Mouse (Mus musculus) forebrain, embryonic 11.5 days (tissue): ENCODE measurements around the gene Bbof1. TPM values are rescaled to one million over a fixed set of nuclear protein-coding genes. Genes with fewer than 3 reads are reported as not detected.

Experiments
- ATAC-seq: fragments of 200-750 bp; cut with Nextera tagmentation; replicated peaks from 2 replicates; pipeline ENCODE4 v1.8.0; 2017; ENCODE audit warnings: moderate TSS enrichment; ENCODE audit not compliant: low FRiP score
- DNase-seq: peaks from one replicate; pipeline ENCODE4 v3.0.0-alpha.2; 2017; ENCODE audit warnings: low spot score
- H3K27ac ChIP-seq: fragments of 300-500 bp; sonication (generic); 2 replicates; pipeline ENCODE4 v1.5.1; 2014; ENCODE audit warnings: low read depth, low read length
- H3K27me3 ChIP-seq: fragments of 300-500 bp; sonication (generic); 2 replicates; pipeline ENCODE4 v1.6.1; 2014; ENCODE audit warnings: mild to moderate bottlenecking, low read length, mixed read lengths; ENCODE audit not compliant: control insufficient read depth, insufficient read depth
- H3K36me3 ChIP-seq: fragments of 300-500 bp; sonication (generic); 2 replicates; pipeline ENCODE4 v1.6.1; 2014; ENCODE audit warnings: mild to moderate bottlenecking, low read length, moderate library complexity, mixed read lengths; ENCODE audit not compliant: control insufficient read depth, insufficient read depth
- H3K4me1 ChIP-seq: fragments of 300-500 bp; sonication (generic); replicated peaks from 2 replicates; pipeline ENCODE4 v1.6.1; 2014; ENCODE audit warnings: low read length, mixed read lengths; ENCODE audit not compliant: control insufficient read depth, insufficient read depth
- H3K4me2 ChIP-seq: fragments of 300-500 bp; sonication (generic); 2 replicates; pipeline ENCODE4 v1.6.1; 2014; ENCODE audit warnings: low read depth, mild to moderate bottlenecking, low read length, moderate library complexity, mixed read lengths; ENCODE audit not compliant: severe bottlenecking
- H3K4me3 ChIP-seq: fragments of 300-500 bp; sonication (generic); 2 replicates; pipeline ENCODE4 v1.5.1; 2014; ENCODE audit warnings: low read depth, low read length
- H3K9ac ChIP-seq: fragments of 300-500 bp; sonication (generic); 2 replicates; pipeline ENCODE4 v1.6.1; 2014; ENCODE audit warnings: low read length
- H3K9me3 ChIP-seq: fragments of 300-500 bp; sonication (generic); 2 replicates; pipeline ENCODE4 v1.6.1; 2016; ENCODE audit warnings: low read length, mixed read lengths; ENCODE audit not compliant: control insufficient read depth
- WGBS: fragments of 180-500 bp; shearing (Covaris S2); extraction: QIAGEN DNeasy Blood & Tissue Kit; methylation state at CpG from one replicate; pipeline ENCODE4 v1.1.7; 2014; 5-methylcytosine and 5-hydroxymethylcytosine counted together
- polyA plus RNA-seq: library from polyadenylated mRNA; unstranded; fragments of >200 nt; fragmentation: Nextera tagmentation; extraction: Ambion mirVana; gene quantifications from 2 replicates; pipeline ENCODE4 v1.2.1, GENCODE M21; 2014

The Bbof1 gene
- polyA plus RNA-seq, 1 experiment from 2014 or later: 2.1 TPM

- no peaks in the 10 kb centered on the region for H3K36me3 ChIP-seq
- ATAC-seq (no peak), DNase-seq (no peak)
- no peak overlapping the region for H3K9ac ChIP-seq
- no peaks in the 10 kb centered on the region for H3K9me3 ChIP-seq
- no peaks in the 10 kb centered on the region for H3K27me3 ChIP-seq
- no peak overlapping the region for H3K27ac ChIP-seq
- H3K4me2 ChIP-seq: no peak overlapping the region
- no peaks in the 10 kb centered on the region for H3K4me1 ChIP-seq
- H3K4me3 ChIP-seq: no peak overlapping the region
These were observed 11.2 kb upstream of the Bbof1 start for GRCm38 (mm10) chr12:84397685-84398084.

- Histone ChIP-seq H3K4me1 (no peaks in the 10 kb centered on the region), H3K4me2 (no peak overlapping the region), H3K9ac (no peak overlapping the region), H3K36me3 (no peaks in the 10 kb centered on the region), H3K27ac (no peak overlapping the region), H3K9me3 (no peaks in the 10 kb centered on the region), H3K4me3 (no peak overlapping the region), H3K27me3 (no peaks in the 10 kb centered on the region)
- WGBS: 88% methylated on average over 5 of the region's 5 CpGs
- ATAC-seq: no peak
- no peak for DNase-seq
These were observed 10.2 kb upstream of the Bbof1 start for GRCm38 (mm10) chr12:84398629-84399028.

GRCm38 (mm10) chr12:84399135-84399534, 9.7 kb upstream of the Bbof1 start:
- 84% methylated on average over 9 of the region's 9 CpGs for WGBS
- DNase-seq (no peak), ATAC-seq (no peak)
- Histone ChIP-seq H3K9ac (no peak overlapping the region), H3K9me3 (no peaks in the 10 kb centered on the region), H3K4me1 (no peaks in the 10 kb centered on the region), H3K27me3 (no peaks in the 10 kb centered on the region), H3K4me2 (no peak overlapping the region), H3K27ac (no peak overlapping the region), H3K4me3 (no peak overlapping the region), H3K36me3 (no peaks in the 10 kb centered on the region)

- Histone ChIP-seq H3K27me3 (no peaks in the 10 kb centered on the region), H3K4me2 (no peak overlapping the region), H3K9me3 (no peaks in the 10 kb centered on the region), H3K36me3 (no peaks in the 10 kb centered on the region), H3K27ac (no peak overlapping the region), H3K4me3 (no peak overlapping the region), H3K9ac (no peak overlapping the region), H3K4me1 (no peaks in the 10 kb centered on the region)
- ATAC-seq (no peak), DNase-seq (no peak)
- WGBS: 80% methylated on average over 9 of the region's 9 CpGs
These were observed 9.2 kb upstream of the Bbof1 start for GRCm38 (mm10) chr12:84399663-84400062.

- Histone ChIP-seq H3K27me3 (no peaks in the 10 kb centered on the region), H3K9ac (no peak overlapping the region), H3K27ac (no peak overlapping the region), H3K4me3 (no peak overlapping the region), H3K4me1 (no peaks in the 10 kb centered on the region), H3K9me3 (no peaks in the 10 kb centered on the region), H3K36me3 (no peaks in the 10 kb centered on the region), H3K4me2 (no peak overlapping the region)
- no peak for DNase-seq
- WGBS: 87% methylated on average over 3 of the region's 3 CpGs
- no peak for ATAC-seq
These were observed 8.8 kb upstream of the Bbof1 start for GRCm38 (mm10) chr12:84400068-84400467.

- Histone ChIP-seq H3K4me1 (no peaks in the 10 kb centered on the region), H3K27ac (no peak overlapping the region), H3K9me3 (no peaks in the 10 kb centered on the region), H3K27me3 (no peaks in the 10 kb centered on the region), H3K4me3 (no peak overlapping the region), H3K36me3 (no peaks in the 10 kb centered on the region), H3K4me2 (no peak overlapping the region), H3K9ac (no peak overlapping the region)
- WGBS: 69% methylated on average over 3 of the region's 3 CpGs
- ATAC-seq: no peak
- no peak for DNase-seq
These were observed 8.2 kb upstream of the Bbof1 start for GRCm38 (mm10) chr12:84400653-84401052.

- Histone ChIP-seq H3K4me3 (no peak overlapping the region), H3K27me3 (no peaks in the 10 kb centered on the region), H3K4me1 (0 out of 2 replicates have a peak, but pooled peaks cover 2% of the 10 kb centered on the region), H3K9me3 (no peaks in the 10 kb centered on the region; the same call in 1 of the 2 replicates), H3K27ac (no peak overlapping the region), H3K4me2 (no peak overlapping the region), H3K36me3 (no peaks in the 10 kb centered on the region), H3K9ac (no peak overlapping the region)
- WGBS: 80% methylated on average over 9 of the region's 9 CpGs
- ATAC-seq (no peak), DNase-seq (no peak)
These were observed 5.9 kb upstream of the Bbof1 start for GRCm38 (mm10) chr12:84402923-84403322.

- WGBS: 68% methylated on average over 6 of the region's 6 CpGs
- H3K9ac ChIP-seq: no peak overlapping the region
- H3K4me2 ChIP-seq: no peak overlapping the region
- no peaks in the 10 kb centered on the region for H3K27me3 ChIP-seq
- H3K9me3 ChIP-seq: no peaks in the 10 kb centered on the region; the same call in 1 of the 2 replicates
- no peak overlapping the region for H3K27ac ChIP-seq
- DNase-seq: no peak
- 0 out of 2 replicates have a peak, but pooled peaks cover 4% of the 10 kb centered on the region for H3K4me1 ChIP-seq
- ATAC-seq: no peak
- no peak overlapping the region for H3K4me3 ChIP-seq
- H3K36me3 ChIP-seq: no peaks in the 10 kb centered on the region
These were observed 4.3 kb upstream of the Bbof1 start for GRCm38 (mm10) chr12:84404541-84404940.

- H3K4me1 ChIP-seq: 0 out of 2 replicates have a peak, but pooled peaks cover 4% of the 10 kb centered on the region
- H3K4me2 ChIP-seq: no peak overlapping the region
- no peak overlapping the region for H3K9ac ChIP-seq
- no peaks in the 10 kb centered on the region; the same call in 1 of the 2 replicates for H3K9me3 ChIP-seq
- no peaks in the 10 kb centered on the region for H3K36me3 ChIP-seq
- no peak for ATAC-seq
- no peaks in the 10 kb centered on the region for H3K27me3 ChIP-seq
- WGBS: 66% methylated on average over 4 of the region's 4 CpGs
- DNase-seq: no peak
- H3K27ac ChIP-seq: no peak overlapping the region
- H3K4me3 ChIP-seq: no peak overlapping the region
These were observed 1.6 kb upstream of the Bbof1 start for GRCm38 (mm10) chr12:84407259-84407658.
